Mouse (Mus musculus) c-Kit-positive CD71-positive TER-119-negative erythroid progenitor cells, embryonic 14.5 days (primary cell): ENCODE results near the gene Paqr8.
"Not testable (repeated sequence)": the region's sequence is repeated elsewhere in the genome, so short reads cannot be mapped to it uniquely, and the experiment has no call there.

ENCODE experiments used
- DNase-seq: peaks from one replicate; pipeline ENCODE4 v3.0.0-alpha.2; 2013; ENCODE audit warnings: low read depth

The Paqr8 gene

GRCm38 (mm10) chr1:20912115-20912514, 21.7 kb downstream of the Paqr8 start:
- DNase-seq: no peak

GRCm38 (mm10) chr1:20912527-20913171, 22.2 kb downstream of the Paqr8 start:
- DNase-seq: no peak

- DNase-seq: no peak
Observed at GRCm38 (mm10) chr1:20914769-20915168, 24.4 kb downstream of the Paqr8 start.

GRCm38 (mm10) chr1:20915608-20916007, 25.2 kb downstream of the Paqr8 start:
- no peak for DNase-seq

- DNase-seq: no peak
Observed at GRCm38 (mm10) chr1:20917496-20918050, 27.2 kb downstream of the Paqr8 start.

- no peak for DNase-seq
Observed at GRCm38 (mm10) chr1:20919728-20920127, 29.3 kb downstream of the Paqr8 start.

- no peak for DNase-seq
Observed at GRCm38 (mm10) chr1:20921081-20921528, 30.7 kb downstream of the Paqr8 start.

- no peak for DNase-seq
Observed at GRCm38 (mm10) chr1:20922612-20923399, 32.4 kb downstream of the Paqr8 start.

- not testable (repeated sequence) for DNase-seq
Observed at GRCm38 (mm10) chr1:20925324-20925723, 34.9 kb downstream of the Paqr8 start.

GRCm38 (mm10) chr1:20925926-20926325, 35.5 kb downstream of the Paqr8 start:
- DNase-seq: no peak

GRCm38 (mm10) chr1:20926376-20926775, 36.0 kb downstream of the Paqr8 start:
- DNase-seq: no peak

GRCm38 (mm10) chr1:20928487-20928886, 38.1 kb downstream of the Paqr8 start:
- no peak for DNase-seq

GRCm38 (mm10) chr1:20933457-20933856, 43.1 kb downstream of the Paqr8 start:
- peak; percentile 29 for DNase-seq

- no peak for DNase-seq
Observed at GRCm38 (mm10) chr1:20935106-20935505, 44.7 kb downstream of the Paqr8 start.

- DNase-seq: peak; percentile 44
Observed at GRCm38 (mm10) chr1:20939046-20939445, 48.6 kb downstream of the Paqr8 start.

GRCm38 (mm10) chr1:20940151-20940550, 49.7 kb downstream of the Paqr8 start:
- no peak for DNase-seq

GRCm38 (mm10) chr1:20941322-20941721, 50.9 kb downstream of the Paqr8 start:
- DNase-seq: no peak

- no peak for DNase-seq
Observed at GRCm38 (mm10) chr1:20941857-20942256, 51.5 kb downstream of the Paqr8 start.

GRCm38 (mm10) chr1:20943016-20943415, 52.6 kb downstream of the Paqr8 start:
- no peak for DNase-seq

- DNase-seq: peak; percentile 70
Observed at GRCm38 (mm10) chr1:20951300-20951763, 60.9 kb downstream of the Paqr8 start, which contains the start of gene Efhc1. TSS of gene Efhc1 (plus strand) at chr1:20951626.

GRCm38 (mm10) chr1:20951799-20952198, 61.4 kb downstream of the Paqr8 start:
- DNase-seq: no peak

GRCm38 (mm10) chr1:20954876-20955275, 64.5 kb downstream of the Paqr8 start:
- DNase-seq: no peak

GRCm38 (mm10) chr1:20969642-20970041, 79.2 kb downstream of the Paqr8 start:
- DNase-seq: no peak
